Mouse (Mus musculus) liver, embryonic 14.5 days (tissue): Measurements from ENCODE around the gene Sart1.

Source experiments
- CTCF ChIP-seq: IDR thresholded peaks from 2 replicates; pipeline ENCODE4 v1.5.1; 2016; ENCODE audit warnings: antibody characterized with exemption, low read depth, control low read depth
- EP300 ChIP-seq: IDR thresholded peaks from 2 replicates; pipeline ENCODE4 v1.6.1; 2016; ENCODE audit warnings: antibody characterized with exemption, low read depth

GRCm38 (mm10) chr19:5425906-5426565, 37.5 kb upstream of the Sart1 start:
- TF ChIP-seq CTCF = no peak
- TF ChIP-seq EP300 = no peak
